Mouse (Mus musculus) MEL (cell line): Measurements from ENCODE around the gene Agap2.

ENCODE experiments used
- CTCF ChIP-seq, 3 experiments: IDR thresholded peaks in 2 of 3; conservative IDR thresholded peaks in 1 of 3; 2 replicates each; pipeline ENCODE4 v1.5.1; 2011 to 2012; ENCODE audit warnings: low read length in 3 of 3, low read depth in 2 of 3, mild to moderate bottlenecking in 2 of 3, improper control_type of control experiment in 1 of 3, inconsistent platforms in 1 of 3, mixed read lengths in 1 of 3, moderate library complexity in 1 of 3; ENCODE audit not compliant: control insufficient read depth in 1 of 3, insufficient read depth in 1 of 3, poor library complexity in 1 of 3, severe bottlenecking in 1 of 3
- E2F4 ChIP-seq: IDR thresholded peaks from 2 replicates; pipeline ENCODE4 v1.6.1; 2011; ENCODE audit warnings: low read depth, low read length, improper control_type of control experiment, borderline replicate concordance
- EP300 ChIP-seq, 2 experiments: IDR thresholded peaks; 2 replicates each; pipeline ENCODE4 v1.6.1; 2011; ENCODE audit warnings: improper control_type of control experiment in 2 of 2, low read length in 2 of 2, low read depth in 1 of 2, mild to moderate bottlenecking in 1 of 2
- GATA1 ChIP-seq: IDR thresholded peaks from 2 replicates; pipeline ENCODE4 v1.6.1; 2011; ENCODE audit warnings: low read depth, low read length, improper control_type of control experiment
- JUND ChIP-seq: IDR thresholded peaks from 2 replicates; pipeline ENCODE4 v1.6.1; 2011; ENCODE audit warnings: low read depth, mild to moderate bottlenecking, improper control_type of control experiment, low read length
- MYB ChIP-seq: IDR thresholded peaks from 2 replicates; pipeline ENCODE4 v1.6.1; 2011; ENCODE audit warnings: mild to moderate bottlenecking, low read depth, low read length, improper control_type of control experiment
- POLR2A ChIP-seq, 2 experiments: IDR thresholded peaks; 2 replicates each; pipeline ENCODE4 v1.6.1; 2011 to 2012; ENCODE audit warnings: low read length in 2 of 2, mild to moderate bottlenecking in 2 of 2, control low read depth in 1 of 2, improper control_type of control experiment in 1 of 2, low read depth in 1 of 2, moderate library complexity in 1 of 2; ENCODE audit not compliant: control insufficient read depth in 1 of 2, insufficient read depth in 1 of 2, poor library complexity in 1 of 2
- TAL1 ChIP-seq: IDR thresholded peaks from 2 replicates; pipeline ENCODE4 v1.6.1; 2012; ENCODE audit warnings: mild to moderate bottlenecking, inconsistent platforms, low read length, moderate library complexity, mixed read lengths
- UBTF ChIP-seq: IDR thresholded peaks from 2 replicates; pipeline ENCODE4 v1.6.1; 2012; ENCODE audit warnings: low read depth, mild to moderate bottlenecking, inconsistent platforms, low read length, improper control_type of control experiment, moderate library complexity, borderline replicate concordance; ENCODE audit not compliant: insufficient read depth
- ZMIZ1 ChIP-seq: IDR thresholded peaks from 2 replicates; pipeline ENCODE4 v1.6.1; 2012; ENCODE audit warnings: low read depth, mild to moderate bottlenecking, inconsistent platforms, low read length, improper control_type of control experiment, moderate library complexity

GRCm38 (mm10) chr10:127061513-127061912 is 13.6 kb upstream of the Agap2 start:
- TF ChIP-seq POLR2A (IDR thresholded peaks at IDR 0.05; ENCODE audit: control insufficient read depth in 1 of 2, insufficient read depth in 1 of 2, low read depth in 1 of 2, low read length in 2 of 2, poor library complexity in 1 of 2) = no peak
- TF ChIP-seq CTCF (IDR thresholded peaks at IDR 0.05 in 2 of 3, conservative IDR thresholded peaks at IDR 0.05 in 1 of 3; ENCODE audit: control insufficient read depth in 1 of 3, insufficient read depth in 1 of 3, low read depth in 2 of 3, low read length in 3 of 3, poor library complexity in 1 of 3, severe bottlenecking in 1 of 3) = no peak
- TF ChIP-seq E2F4 = no peak
- no peak for TF ChIP-seq MYB
- TF ChIP-seq UBTF = no peak
- TF ChIP-seq EP300 (IDR thresholded peaks at IDR 0.05; ENCODE audit: low read depth in 1 of 2, low read length in 2 of 2) = no peak
- TF ChIP-seq ZMIZ1 = no peak
- TF ChIP-seq GATA1 = no peak
- no peak for TF ChIP-seq JUND
- no peak for TF ChIP-seq TAL1
